Mouse (Mus musculus) lung, postnatal 0 days (tissue): Measurements from ENCODE around the gene Pabpn1l.

ENCODE experiments used
- CTCF ChIP-seq: IDR thresholded peaks from 2 replicates; pipeline ENCODE4 v1.5.1; 2016; ENCODE audit warnings: antibody characterized with exemption, mild to moderate bottlenecking
- EP300 ChIP-seq: IDR thresholded peaks from 2 replicates; pipeline ENCODE4 v1.6.1; 2016; ENCODE audit warnings: antibody characterized with exemption, mild to moderate bottlenecking, control low read depth

- TF ChIP-seq CTCF: no peak
- no peak for TF ChIP-seq EP300
Measured at GRCm38 (mm10) chr8:122593783-122594507, 28.6 kb downstream of the Pabpn1l start.
